Mouse (Mus musculus) cerebellum, adult 18-20 months (tissue): ENCODE results near the gene Kdm1a.
A peak's percentile ranks its signal among the peaks of the same experiment; 100 is the strongest.

ENCODE experiments used
- DNase-seq, 2 experiments: peaks; one replicate each; pipeline ENCODE4 v3.0.0; 2021

The Kdm1a gene

GRCm38 (mm10) chr4:136602568-136602967 is at the start of gene Kdm1a:
TSS of gene Kdm1a (minus strand) at chr4:136602723.
- peak; percentile 94 to 98 for DNase-seq

DNA sequence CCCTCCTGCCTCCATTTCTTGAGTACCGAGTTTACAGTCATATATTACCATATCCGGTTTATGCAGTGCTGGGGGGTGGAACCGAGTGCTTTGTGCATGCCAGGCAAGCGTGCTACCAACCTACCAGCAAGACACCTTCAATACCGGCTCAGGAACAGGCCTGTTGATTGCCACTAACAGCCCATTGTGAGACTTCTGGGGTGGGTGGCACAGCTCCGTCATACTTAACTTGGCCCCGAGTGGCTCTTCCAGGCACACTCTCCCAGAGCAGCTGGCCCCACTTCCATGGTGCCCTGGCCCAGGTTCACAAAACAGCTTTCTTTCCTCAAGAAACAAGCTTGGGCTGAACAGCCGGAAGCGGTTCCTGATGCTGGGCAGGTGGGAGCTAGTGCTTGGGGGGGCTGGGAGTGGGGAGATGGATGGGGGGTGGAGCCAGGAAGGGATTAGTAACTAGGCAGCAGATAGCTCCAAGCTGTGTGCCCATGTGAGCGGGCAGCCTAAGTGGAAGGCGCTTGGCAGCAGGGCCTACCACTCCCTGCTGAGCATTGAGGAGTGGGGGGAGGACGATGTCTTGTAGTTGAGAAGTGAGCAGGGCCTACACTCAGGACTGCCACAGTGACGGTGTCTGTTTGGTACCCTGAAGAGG is 49.5 kb upstream of the Kdm1a start:
- DNase-seq = peak in 1 of 2 experiments; percentile 43

- peak; percentile 28 to 45 for DNase-seq
Measured at GRCm38 (mm10) chr4:136651357-136651811, 48.9 kb upstream of the Kdm1a start.

- DNase-seq = no peak
Measured at GRCm38 (mm10) chr4:136650261-136650660, 47.7 kb upstream of the Kdm1a start.

DNA sequence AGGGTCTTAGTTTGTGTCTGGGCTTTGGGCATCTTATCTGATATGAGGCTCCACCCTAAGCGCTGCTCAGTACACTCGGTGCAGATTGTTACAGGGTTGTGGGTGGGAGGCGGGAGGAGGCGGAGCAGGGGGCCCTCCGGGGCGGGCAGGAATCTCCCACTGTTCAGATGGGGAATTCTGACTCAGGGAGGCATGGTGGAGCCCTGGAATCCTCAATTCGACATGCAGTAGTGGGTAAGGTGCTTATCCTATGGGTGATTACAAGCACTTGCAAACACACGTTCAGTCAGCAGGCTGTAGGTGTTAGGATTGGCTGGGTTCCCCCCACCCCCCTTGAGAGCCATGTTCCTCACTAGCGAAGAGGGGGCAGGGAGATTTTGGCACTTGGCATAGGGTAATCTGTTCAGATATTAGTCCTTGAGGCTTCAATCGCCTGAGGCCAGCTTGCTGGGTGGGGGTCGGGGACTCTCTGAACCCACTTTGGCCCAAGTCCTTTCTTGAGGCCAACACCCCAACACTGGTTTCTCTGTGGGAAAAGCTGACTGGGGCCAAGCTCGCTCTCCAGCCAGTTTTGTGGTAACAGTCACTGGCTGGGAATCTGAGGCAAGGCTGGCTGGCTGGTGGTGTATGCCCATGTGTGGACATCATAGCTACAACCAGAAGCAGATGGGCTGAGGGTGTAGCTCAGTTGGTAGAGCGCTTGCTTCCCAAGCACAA is 47.1 kb upstream of the Kdm1a start:
- no peak for DNase-seq

DNA sequence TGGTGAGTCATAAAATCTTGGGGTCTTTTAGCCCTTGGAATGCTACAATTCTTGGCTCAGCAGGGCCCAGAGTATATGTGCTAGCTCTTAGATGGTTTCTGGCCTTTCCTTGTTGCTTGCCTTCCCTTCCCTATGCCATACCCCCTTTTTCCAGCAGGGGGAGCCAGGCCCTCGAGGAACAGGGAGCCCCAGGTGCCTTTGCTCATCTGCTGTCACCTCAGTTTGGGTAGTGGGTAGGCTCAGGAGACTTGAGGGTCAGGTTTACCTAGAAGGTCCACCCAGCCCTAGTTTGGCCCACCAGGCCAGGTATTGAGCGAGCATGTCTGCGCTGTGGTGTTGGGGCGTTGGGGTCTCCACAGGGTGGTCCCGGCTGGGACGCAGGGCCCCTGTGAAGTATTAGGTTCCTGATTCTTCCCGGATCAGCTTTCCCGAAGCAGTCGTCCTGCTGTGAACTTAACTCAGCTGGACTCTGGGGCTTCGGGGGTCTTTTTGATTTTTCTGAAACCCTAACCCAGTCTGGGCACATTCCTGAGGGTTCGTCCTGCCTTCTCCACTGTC is 46.5 kb upstream of the Kdm1a start:
- DNase-seq = peak; percentile 84 to 90

- DNase-seq = no peak
Measured at GRCm38 (mm10) chr4:136638890-136639289, 36.4 kb upstream of the Kdm1a start.

DNA sequence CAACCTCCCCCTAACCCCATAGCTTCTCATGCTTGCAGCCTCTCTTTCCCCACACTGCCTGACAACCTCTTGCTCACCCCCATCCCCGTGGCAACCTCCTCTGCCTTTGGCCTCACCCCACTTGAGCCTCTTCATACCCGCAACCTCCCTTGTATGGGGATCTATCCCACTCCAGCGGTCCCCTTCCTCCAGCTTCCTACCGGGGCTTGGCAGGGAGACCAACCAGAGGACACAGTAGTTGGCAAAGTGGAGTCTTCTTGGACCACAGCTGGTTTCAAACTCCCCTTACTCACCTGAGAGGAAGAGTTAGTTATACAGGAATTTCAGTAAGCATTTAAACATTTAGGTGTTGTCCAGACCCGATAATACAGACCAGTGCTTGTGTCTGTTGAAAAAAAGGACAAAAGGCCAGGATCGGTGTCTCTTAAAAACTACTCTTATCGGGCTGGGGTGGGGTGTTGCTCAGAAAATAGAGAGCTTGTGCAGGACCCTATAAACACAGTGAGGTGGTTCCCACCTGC is 35.8 kb upstream of the Kdm1a start:
- DNase-seq = no peak

DNA sequence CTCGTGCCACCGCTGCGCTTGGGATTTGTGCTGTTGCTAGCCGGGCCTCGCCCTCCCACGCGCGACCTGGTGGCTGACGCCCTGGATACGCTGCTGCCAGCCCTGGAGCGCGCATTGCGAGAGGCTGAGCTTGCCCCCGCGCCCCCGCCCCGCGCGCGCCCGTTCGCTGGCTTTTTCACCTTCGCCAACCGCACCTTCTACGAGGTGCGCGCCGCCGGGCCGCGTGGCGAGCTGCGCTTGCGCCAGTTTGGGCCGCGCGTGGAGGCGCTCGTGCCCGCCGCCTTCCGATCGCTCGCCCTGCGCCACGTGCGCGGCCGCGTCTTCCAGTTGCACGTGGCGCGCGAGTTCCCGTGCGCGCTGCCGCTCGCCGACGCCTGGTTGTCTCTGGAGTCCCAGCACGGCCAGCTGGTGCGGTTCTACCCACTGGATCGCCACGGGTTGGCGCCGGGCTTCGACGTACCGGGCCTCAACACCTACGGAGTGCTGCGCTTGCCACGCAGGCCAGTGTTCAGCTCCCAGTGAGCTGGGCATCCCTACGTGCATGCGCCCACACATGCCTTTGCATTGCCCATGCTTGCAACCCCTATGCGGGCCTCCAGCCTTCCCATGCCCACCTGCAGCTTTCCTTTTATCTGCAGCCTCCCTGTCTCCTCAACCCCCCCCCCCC is 35.2 kb upstream of the Kdm1a start:
- DNase-seq = peak in 1 of 2 experiments; percentile 48

GRCm38 (mm10) chr4:136636983-136637562 is 34.5 kb upstream of the Kdm1a start:
- no peak for DNase-seq

- no peak for DNase-seq
Measured at GRCm38 (mm10) chr4:136636511-136636910, 34.0 kb upstream of the Kdm1a start.

DNA sequence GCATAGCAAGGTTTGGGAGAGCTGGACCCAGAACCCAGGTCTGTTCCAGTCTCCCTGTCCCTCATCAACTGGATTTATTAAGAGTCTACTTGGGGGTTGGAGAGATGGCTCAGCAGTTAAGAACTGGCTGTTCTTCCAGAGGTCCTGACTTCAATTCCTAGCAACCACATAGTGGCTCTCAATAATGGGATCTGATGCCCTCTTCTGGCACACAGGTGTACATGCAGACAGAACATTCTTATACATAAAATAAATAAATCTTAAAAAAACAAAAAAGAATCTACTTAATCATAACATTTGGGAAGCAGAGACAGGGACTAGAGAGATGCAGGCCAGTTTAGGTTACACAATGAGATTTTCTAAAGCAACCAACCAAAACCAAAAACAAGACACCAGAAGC is 33.5 kb upstream of the Kdm1a start:
- DNase-seq = no peak

DNA sequence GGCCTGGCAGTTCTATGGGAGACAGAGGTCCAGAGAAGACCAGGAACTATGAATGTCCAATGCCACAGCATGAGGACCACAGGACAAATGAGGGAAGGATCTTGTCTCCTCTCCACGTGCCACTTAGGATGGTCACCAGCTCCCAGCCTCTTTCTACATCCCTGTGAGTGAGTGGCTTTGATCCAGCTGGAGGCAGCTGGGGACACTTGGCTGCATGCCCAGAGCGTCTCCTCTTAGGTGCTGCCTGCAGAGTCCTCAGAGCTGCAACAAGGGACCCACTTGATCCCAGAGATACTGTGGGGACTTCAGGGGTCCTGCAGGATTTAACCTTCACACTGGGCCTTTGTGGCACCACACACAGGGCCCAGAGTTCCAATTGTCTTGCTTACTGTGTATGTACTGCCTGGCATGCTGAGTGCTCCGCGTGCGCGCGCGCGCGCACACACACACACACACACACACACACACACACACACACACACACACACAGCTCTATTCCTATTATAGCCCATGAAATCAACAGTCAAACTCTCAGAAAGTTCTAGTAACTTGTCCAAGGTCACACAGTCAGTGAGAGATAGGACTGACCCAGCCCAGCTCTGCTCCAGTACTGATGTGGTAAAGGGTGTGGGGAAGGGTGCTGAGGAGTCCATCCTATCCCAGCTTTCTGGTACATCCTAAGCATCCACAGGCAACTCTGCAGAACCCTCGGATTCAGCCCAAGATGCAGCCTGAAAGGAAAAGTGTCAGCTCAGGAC is 28.9 kb upstream of the Kdm1a start:
- DNase-seq = no peak

- no peak for DNase-seq
Measured at GRCm38 (mm10) chr4:136626590-136626989, 24.1 kb upstream of the Kdm1a start.

GRCm38 (mm10) chr4:136622388-136622787 is 19.9 kb upstream of the Kdm1a start, which contains the start of gene Lactbl1:
TSS of gene Lactbl1 (plus strand) at chr4:136622621.
- no peak for DNase-seq

- no peak for DNase-seq
Measured at GRCm38 (mm10) chr4:136621956-136622355, 19.4 kb upstream of the Kdm1a start.

DNA sequence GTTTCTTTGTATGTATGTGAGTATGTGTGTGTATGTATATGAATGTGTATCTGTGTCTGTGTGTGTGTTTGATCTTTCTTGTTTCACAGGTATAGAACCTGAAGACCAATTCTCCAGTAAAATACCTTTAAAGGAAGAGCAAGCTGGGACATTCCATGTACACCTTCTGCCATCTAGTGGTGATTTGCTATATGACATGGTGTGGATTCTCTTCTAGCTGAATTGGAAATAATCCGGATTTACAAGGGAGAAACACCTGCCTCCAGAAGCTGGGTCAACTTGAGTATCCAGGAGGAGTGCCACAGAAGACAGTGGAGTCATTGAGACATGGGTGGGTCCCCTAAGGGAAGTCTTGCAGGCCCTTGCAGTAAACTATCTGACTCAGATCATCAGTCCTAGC is 18.8 kb upstream of the Kdm1a start:
- DNase-seq = peak; percentile 54 to 71

- DNase-seq = no peak
Measured at GRCm38 (mm10) chr4:136613657-136614056, 11.1 kb upstream of the Kdm1a start.

- DNase-seq = no peak
Measured at GRCm38 (mm10) chr4:136610387-136610856, 7.9 kb upstream of the Kdm1a start, which contains the start of gene Tex46. TSS of gene Tex46 (plus strand) at chr4:136610437.

- DNase-seq = no peak
Measured at GRCm38 (mm10) chr4:136605756-136606485, 3.4 kb upstream of the Kdm1a start.

- DNase-seq = peak in 1 of 2 experiments; percentile 29
Measured at GRCm38 (mm10) chr4:136602018-136602554, 437 bp downstream of the Kdm1a start.
